Mouse (Mus musculus) liver, adult 10 weeks (tissue): ENCODE measurements around the gene Gm21985. TPM values are rescaled to one million over a fixed set of nuclear protein-coding genes. Genes with fewer than 3 reads are reported as not detected.

ENCODE experiments used
- polyA plus RNA-seq: library from polyadenylated mRNA; stranded (reverse); fragments of 350-450 nt; fragmentation: Illumina TruSeq; extraction: RNeasy Lipid Tissue Mini Kit (QIAGEN cat#74804); gene quantifications from one replicate; pipeline ENCODE4 v1.2.3, GENCODE M21; 2014; ENCODE audit warnings: low read depth, low replicate concordance

Gm21985 gene
- polyA plus RNA-seq: 0.08 TPM

DNA sequence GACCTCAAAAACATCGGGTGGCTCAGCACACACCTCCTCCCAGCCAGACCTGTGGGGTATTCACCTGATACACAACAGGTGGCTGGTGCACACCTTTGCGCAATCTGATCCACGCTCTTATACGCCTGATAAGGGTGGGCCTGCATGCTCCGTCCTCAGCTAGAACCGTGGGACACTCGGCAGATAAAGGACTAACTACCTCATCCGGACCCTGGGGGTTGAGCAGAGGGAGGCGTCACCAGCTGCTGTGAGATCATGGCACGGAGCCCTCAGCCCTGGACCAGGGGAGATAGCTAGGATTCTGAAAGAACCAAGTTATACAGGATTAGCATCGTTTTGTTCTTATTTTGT, at the start of gene Gm21985:
TSS of gene Gm21985 (plus strand) at position 73 of the 351 bp plus-strand sequence.

GRCm38 (mm10) chr2:112239212-112239934, 26.7 kb upstream of the Gm21985 start, which contains the start of gene Lpcat4:
TSS of gene Lpcat4 (plus strand) at chr2:112239468.

DNA sequence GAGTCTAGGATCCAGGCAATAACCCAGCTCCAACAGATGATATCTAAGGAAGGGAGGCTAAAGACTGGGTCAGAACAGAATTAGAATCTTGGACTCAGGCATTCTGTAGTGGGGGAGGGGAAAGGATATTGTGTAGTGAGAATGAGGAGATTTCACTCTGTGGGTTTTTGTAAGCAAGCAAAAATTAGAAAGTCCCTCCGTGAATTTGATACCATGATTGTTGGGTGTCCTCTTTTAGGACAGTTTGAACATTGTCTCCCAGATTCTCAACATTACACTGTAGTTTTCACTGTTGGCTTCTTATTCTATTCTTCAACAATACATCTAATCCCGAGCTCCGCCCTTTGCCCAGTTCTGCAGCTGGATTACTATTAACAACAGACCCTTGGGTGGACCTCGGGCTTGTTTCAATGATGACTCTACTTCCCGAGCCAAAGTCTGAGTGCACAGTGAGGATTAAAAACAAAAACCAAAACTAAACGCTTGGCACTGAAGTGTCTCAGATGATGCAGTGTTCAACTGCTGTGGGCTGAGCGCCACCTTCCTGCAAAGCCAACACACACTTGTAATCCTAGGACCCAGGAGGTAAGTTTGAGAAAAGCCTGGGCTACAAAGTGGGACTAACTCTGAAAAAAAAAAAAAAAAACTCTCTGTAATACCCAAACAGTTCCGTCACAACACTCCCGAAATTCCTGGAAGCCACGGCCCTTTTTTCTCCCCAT, 6.7 kb upstream of the Gm21985 start, which contains the start of gene Nutm1:
TSS of gene Nutm1 (minus strand) at position 51 of the 722 bp plus-strand sequence.

GRCm38 (mm10) chr2:112261748-112262653, 4.1 kb upstream of the Gm21985 start, which contains the start of gene Nop10:
TSS of gene Nop10 (plus strand) at chr2:112261926.

DNA sequence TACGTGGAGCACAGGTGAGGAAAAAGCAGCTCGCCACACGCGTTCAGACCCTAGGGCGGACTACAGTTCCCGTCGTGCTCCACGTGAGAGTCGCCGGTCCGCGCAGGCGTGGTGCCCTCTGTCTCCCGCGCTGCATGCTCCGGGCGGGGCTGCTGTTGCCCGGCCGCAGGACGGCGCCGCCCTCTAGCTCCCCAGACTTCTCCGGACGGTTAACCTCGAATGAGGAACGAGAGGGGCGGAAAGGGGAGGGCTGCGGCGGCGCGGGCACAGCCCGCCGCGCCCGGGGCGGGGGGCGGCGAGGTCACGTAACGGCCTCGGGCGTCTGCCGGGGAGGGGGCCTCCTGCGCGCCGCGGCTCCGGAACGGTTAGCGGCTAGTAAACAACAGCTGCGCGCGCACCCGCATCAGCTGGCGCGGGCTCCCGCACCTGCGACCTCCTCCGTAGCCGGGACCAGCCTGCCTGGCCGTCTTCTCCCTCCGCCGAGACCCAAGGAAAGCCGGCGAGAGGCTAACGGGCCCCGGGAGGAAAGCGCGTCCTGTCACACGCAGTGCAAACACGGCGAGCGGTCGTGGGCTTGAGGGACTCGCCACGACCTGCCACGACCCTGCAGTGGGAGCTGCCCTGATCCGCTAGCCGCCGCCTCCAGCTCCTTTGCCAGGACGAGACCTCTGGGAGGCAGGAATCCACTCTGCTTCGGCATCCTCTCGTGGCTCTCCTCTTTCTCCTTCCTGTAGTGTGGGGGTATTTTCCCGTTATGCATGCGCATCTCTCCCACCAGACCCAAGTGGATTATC, 469 bp upstream of the Gm21985 start, which contains the start of gene Slc12a6:
TSS of gene Slc12a6 (plus strand) at position 378 of the 794 bp plus-strand sequence.

DNA sequence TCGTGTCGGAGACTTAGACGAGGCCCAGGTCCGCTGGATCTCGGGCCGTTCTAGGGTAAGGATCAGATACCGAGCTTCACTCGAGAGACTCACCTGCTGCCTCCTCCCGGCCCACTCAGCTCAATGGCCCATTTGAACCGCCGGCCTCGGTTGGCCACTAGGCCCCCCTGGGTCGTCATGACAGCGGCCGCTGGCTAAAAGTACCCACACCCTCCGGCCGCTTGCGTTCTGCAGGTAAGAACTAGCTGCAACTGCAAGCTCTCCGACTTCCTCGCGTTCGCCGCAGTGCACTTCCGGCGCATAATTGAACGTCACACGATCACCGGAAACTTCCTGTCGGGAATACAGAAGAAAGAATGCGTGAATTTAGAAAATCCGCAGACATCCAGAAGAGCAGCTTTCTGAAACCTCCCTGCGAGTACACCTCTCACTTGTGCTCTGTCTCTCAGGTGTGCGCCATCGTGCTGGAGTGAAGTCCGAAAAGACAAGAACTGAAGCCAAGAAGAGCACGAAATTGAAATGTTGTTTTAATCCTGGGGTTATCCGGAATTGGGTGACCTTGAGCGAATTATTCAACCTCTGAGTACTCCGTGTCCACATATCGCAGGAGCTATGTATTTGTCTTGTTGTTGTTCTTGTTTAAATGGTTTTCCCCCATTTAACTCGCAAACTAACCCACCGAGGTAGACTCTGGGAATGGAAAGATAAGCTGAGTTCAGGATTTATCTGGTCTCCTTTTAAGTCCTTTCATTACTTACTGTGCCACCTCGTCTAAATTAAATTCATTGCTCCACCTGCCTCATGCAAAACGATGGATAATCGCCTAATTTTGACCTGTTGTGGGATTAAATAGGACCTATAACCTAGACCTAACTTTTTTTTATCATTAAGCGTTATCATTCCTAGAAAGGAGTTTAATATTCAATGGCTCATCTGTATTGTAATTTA, 101.9 kb downstream of the Gm21985 start, which contains the start of gene Emc4:
TSS of gene Emc4 (minus strand) at position 302 of the 948 bp plus-strand sequence.

GRCm38 (mm10) chr2:112378973-112379898, 113.1 kb downstream of the Gm21985 start, which contains the start of gene Katnbl1:
TSS of gene Katnbl1 (plus strand) at chr2:112379211.

GRCm38 (mm10) chr2:112454862-112455564, 188.9 kb downstream of the Gm21985 start, which contains the start of gene Emc7:
TSS of gene Emc7 (plus strand) at chr2:112454997.

Other genes with a start within 250 kb of the Gm21985 start
- not detected for gene Olfr1311, start 241.9 kb upstream of the Gm21985 start, polyA plus RNA-seq
- not detected for gene Olfr1312, start 216.1 kb upstream of the Gm21985 start, polyA plus RNA-seq
- gene Olfr1313, start 188.5 kb upstream of the Gm21985 start, polyA plus RNA-seq: not detected
- not detected for gene Olfr1314, start 169.5 kb upstream of the Gm21985 start, polyA plus RNA-seq
- not detected for gene Olfr1315-ps1, start 150.9 kb upstream of the Gm21985 start, polyA plus RNA-seq
- gene Olfr1316, start 131.3 kb upstream of the Gm21985 start, polyA plus RNA-seq: not detected
- not detected for gene Olfr1317, start 126.0 kb upstream of the Gm21985 start, polyA plus RNA-seq
- not detected for gene Olfr1318, start 112.1 kb upstream of the Gm21985 start, polyA plus RNA-seq
- not detected for gene Lpcat4, start 26.8 kb upstream of the Gm21985 start, polyA plus RNA-seq
- not detected for gene Nutm1, start 7.0 kb upstream of the Gm21985 start, polyA plus RNA-seq
- gene Nop10, start 4.4 kb upstream of the Gm21985 start, polyA plus RNA-seq: 25.4 TPM
- gene Slc12a6, start 489 bp upstream of the Gm21985 start, polyA plus RNA-seq: 10.0 TPM
- 58.8 TPM for gene Emc4, start 101.7 kb downstream of the Gm21985 start, polyA plus RNA-seq
- gene Katnbl1, start 112.9 kb downstream of the Gm21985 start, polyA plus RNA-seq: 13.6 TPM
- gene Emc7, start 188.7 kb downstream of the Gm21985 start, polyA plus RNA-seq: 42.6 TPM
- gene Chrm5, start 214.5 kb downstream of the Gm21985 start, polyA plus RNA-seq: not detected
- gene Aven, start 226.7 kb downstream of the Gm21985 start, polyA plus RNA-seq: 9.1 TPM